Mouse (Mus musculus) induced T-regulatory cell, adult 2 months (primary cell): ENCODE measurements around the gene Mapt.
A peak's percentile ranks its signal among the peaks of the same experiment; 100 is the strongest.
"Not testable (repeated sequence)": the region's sequence is repeated elsewhere in the genome, so short reads cannot be mapped to it uniquely, and the experiment has no call there.

Source experiments
- DNase-seq: peaks from one replicate; pipeline ENCODE4 v3.0.0-alpha.2; 2012; ENCODE audit warnings: low read depth

The Mapt gene

DNA sequence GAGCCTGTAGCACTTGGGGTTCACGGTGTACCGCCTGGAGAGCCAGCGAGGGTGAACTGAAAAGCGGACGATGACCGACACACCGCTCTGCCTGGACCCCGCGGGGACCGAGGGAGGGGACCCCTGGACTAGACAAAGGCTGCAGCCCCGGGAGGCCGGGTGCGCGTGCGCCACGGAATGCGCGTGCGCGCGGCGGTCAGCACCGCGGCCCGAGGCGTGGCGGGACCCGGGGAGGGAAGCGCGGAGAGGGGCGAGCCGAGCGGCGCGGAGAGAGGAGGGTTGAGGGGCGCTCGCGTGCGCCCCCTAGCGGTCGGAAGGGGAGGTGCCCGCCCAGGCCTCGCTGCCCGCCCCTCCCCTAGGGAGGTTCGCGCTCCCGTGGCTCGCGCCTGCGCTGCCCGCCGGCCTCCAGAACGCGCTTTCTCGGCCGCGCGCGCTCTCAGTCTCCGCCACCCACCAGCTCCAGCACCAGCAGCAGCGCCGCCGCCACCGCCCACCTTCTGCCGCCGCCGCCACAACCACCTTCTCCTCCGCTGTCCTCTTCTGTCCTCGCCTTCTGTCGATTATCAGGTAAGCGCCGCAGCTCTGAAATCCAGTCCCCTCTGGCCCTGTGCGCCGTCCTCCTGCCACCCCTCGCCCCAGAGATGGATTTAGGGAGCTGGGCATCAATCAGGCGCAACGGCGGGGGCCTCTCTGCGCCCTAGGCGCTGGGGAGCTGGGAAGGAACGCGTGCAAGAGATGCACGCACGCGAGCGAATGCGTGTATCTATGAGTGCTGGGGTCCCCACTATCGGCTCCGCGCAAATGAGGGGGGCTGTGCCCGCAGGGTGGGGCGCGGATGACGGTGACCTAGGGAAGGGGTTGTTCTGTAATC lies at the start of gene Mapt:
Mapt (plus strand) TSS at position 350 of the 871 bp plus-strand sequence.
- DNase-seq, result peak; percentile 61

DNA sequence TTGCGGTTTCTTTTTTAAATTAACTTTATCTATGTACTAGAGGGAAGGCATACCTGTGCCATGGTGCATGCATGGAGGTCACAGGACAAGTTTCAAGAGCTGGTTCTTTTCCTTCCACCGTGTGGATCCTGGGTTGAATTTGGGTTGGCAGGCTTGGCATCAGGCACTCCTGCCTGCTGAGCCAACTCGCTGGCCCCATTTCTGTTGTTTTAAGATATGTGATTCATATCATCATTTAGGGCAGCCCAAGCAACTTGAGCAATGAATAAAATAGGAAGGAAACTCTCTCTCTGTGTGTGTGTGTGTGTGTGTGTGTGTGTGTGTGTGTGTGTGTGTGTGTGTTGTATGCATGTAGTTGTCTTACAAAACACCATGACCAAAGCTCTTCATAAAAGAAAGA lies 49.0 kb upstream of the Mapt start:
- no peak for DNase-seq

DNA sequence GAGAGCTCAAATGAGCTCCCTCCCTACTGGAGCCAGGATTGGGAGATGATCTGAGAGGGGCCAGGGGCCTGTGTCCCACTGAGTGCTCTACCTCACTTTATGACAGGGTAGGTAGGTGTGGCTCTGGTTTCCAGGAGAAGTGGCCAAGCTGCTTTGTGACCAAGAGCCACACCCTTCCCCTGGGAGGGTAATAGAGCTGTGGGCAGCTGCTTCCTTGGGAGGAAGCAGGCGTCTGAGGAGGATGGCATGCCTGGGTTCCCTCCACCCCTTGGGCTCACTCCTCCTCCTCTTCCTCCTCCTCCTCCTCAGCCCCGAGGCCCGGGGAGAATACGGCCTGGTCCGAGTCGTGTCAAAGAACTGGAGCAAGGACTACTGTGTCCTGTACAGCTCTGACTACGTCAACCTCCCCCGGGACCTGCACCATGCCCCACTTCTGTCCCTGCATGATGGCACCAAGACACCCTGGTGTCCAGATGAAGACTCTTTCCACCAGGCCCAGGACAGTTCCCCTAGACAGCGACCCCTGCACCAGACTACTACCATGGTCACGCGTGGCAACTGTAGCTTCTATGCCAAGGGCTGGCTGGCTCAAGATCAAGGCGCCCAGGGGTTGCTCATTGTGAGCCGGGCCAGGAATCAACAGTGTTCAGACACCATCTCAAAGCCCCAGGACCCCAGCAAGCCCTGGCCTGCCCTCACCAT lies 44.9 kb upstream of the Mapt start, which contains the start of gene Sppl2c:
Sppl2c (plus strand) TSS at position 193 of the 702 bp plus-strand sequence.
- no peak for DNase-seq

DNA sequence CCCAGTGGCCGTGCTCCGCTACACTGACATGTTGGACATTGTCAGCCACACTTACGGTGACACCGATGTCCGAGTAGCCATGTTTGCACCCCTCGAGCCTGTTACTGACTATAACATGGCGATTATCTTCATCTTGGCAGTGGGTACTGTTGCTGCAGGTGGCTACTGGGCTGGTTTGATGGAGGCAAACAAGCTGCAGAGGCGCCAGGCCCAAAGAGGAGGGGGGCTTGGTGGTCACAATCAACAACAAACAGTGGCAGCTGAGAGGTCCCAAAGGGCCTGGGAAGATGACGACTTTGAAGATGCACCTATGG lies 44.4 kb upstream of the Mapt start:
- DNase-seq, result no peak

DNA sequence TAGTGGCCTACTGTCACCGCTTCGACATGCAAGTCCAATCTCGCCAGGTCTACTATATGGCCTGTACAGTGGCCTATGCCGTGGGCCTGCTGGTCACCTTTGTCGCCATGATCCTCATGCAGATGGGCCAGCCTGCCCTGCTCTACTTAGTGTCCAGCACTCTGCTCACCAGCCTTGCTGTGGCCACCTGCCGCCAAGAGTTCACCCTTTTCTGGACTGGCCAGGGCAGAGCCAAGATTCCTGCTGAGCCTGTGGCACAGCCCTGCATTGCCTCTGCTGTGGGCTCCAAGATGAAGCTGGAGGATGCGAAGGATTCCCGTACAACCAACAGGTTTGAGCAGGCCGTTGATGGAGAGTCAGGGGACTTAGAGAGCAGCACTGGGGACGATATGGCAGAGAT lies 43.4 kb upstream of the Mapt start:
- no peak for DNase-seq

DNA sequence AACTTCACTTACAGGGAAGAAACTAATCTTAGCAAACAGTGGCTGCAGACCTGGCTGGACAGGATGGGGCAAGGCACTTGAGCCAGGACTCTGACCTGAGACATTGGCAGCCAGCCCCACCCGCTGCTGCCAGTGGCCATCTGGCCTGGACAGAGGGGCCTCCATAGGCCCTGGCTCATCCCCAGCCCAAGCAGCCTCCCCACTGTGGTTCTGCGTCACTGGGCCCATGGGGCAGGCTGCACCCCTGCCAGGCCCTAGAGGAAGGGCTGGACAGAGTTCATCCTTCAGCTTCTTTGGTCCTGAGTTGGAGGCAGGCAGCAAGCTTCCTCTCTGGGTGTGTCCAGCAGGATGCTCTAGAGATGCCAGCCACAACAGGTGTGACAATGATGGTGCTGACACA lies 41.2 kb upstream of the Mapt start:
- no peak for DNase-seq

DNA sequence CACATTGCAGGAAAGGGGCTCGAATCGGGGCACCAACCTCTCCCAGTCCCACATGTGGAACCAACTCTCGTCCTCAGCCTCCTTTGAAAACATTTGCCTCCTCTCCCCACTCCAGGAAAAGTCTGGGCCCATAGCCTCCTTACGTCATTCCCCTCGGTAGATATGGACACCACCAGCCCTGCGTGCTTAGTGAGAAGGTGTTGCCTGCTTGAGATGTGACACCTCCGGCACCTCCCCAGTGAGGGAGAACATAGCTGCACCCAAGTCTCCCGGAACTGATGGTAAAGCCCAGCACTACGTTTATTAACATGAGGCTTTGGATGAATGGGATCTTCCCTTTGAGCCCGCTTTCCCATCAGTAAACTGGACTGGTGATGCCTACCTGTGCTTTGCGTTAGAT lies 35.8 kb upstream of the Mapt start:
- DNase-seq, result no peak

DNA sequence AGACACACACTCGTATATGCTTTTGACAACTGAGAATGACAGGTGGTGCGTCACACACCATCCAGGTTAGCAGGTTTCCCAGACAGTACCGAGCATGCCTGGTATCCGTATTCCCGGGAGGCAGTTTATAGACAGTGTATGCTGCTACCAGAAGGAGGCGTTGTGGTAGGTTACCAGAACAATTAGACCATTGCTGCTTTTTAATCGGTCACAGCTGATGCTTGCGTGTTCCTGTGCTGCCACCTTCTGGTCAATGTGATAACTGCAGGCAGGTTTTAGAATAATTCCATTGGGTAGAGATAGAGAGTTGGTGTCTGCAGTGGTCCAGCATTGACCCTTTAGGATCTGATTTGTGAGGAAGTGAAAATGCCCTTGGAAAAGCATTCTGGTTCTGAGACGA lies 35.4 kb upstream of the Mapt start:
- DNase-seq, result peak; percentile 79

DNA sequence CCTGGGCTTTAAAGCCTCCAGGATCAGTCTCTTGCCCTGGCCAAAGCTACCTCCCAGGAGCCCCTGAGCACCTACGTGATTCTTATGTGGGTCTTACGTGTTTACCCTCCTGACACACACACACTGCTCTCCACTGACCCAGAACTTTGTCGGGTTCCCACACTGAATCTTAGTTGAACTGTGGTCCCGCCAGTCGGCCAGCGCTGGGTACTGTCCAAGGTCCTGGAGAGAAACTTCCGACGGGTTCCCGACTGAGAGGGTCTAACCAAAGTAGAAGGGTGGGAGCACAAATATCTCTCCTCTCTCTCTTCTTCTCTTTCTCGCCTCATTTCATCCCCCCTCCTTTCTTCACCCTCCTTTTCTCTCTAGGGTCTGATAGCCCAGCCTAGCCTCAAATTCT lies 33.3 kb upstream of the Mapt start:
- peak; percentile 18 for DNase-seq

DNA sequence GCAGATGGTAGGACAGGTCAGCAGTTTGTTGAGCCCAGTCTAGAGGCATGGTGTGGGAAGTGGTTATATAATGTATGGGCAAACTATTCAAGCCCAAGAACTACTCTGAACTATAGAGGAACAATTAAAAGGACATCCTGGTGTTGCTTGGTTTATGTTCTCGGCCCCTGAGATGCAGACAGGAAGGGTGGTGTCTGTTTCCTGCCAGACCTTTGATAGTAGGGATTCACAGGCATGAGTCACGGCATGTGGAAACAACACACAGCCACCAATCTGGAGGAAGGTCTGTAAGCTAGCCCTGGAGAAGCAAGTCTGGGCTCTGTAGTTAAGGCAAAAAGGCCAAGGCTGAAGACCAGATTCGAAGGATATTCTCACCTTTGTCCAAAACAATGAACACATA lies 27.9 kb upstream of the Mapt start:
- no peak for DNase-seq

DNA sequence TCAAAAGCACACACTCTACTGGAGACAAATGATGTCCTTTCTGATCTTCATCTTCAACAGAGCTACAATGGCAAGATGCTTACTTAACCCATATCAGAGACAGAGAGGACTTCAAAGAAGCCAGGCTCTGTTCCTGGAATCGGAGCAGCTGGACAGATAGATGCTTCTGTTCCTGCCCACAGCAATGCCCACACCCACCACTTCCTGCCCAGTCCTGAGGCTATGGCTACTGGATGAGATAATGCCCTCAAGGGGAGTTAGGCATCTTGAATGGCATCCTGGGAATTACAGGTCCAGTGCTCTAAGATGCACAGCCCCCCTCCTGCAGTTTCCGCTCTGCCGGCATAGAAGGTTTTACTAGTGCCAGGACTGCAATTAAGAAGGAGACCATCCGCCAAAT lies 24.6 kb upstream of the Mapt start:
- DNase-seq, result no peak

DNA sequence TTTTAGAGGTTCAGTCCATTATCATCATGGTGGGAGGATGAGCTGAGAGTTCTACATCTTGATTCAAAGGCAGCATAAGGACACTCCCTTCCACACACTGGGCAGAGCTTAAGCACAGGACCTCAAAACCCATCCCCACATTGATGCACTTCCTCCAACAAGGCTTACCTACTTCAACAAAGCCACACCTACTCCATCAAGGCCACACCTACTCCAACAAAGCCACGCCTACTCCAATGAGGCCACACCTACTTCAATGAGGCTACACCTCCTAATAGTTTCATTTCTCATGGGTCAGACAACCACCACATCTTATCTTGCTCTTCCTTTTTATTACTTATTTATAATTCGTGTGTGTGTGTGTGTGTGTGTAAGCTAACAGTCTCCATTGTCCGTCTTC lies 22.1 kb upstream of the Mapt start:
- no peak for DNase-seq

DNA sequence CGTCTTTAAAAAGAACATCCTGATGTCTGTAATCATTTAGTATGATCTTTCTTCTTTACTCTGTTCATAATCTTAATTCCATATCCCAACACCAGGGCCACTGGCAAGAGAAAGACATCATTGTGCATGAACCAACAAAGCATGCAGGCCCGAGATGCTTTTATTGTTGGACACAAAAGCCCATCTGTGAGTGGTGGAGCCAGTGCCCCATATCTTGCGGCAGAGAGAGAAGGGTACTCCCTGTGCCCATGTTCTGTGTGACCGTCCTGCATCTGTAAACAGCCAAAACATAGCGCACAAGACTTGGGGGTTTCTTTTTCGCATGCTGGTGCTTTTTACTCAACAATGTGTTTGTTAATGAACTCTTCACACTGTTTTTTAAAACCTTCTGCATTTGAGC lies 19.9 kb upstream of the Mapt start:
- no peak for DNase-seq

DNA sequence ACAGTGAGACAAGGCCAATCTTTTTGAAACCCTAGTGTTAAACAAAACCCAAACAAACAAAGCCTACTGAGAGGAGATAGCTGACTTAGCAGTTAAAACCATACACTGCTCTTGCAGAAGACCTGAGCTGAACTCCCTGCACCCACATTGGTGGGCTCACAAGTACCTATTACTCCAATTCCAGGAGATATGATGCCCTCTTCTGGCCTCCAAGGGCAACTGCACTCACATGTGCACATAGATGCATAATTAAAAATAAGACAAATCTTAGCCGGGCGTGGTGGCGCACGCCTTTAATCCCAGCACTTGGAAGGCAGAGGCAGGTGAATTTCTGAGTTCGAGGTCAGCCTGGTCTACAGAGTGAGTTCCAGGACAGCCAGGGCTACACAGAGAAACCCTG lies 17.1 kb upstream of the Mapt start:
- DNase-seq, result not testable (repeated sequence)

DNA sequence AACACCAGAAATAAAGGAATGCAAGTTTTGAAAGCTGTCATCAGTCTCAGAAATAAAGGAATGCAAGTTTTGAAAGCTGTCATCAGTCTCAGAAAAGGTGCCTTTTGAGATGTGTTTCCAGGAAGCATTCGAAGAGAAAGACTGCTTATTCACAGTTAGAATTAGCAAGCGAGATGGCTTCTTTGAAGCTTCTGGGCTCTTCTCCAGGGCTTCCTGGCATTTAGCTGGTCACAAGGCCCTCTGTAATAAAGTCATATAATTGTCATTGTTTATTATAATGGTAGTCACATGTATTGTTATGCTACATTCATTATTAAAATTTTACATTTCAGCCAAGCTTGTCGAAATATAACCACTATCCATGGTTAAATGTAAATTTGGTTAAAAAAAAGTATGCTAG lies 13.1 kb upstream of the Mapt start:
- no peak for DNase-seq

DNA sequence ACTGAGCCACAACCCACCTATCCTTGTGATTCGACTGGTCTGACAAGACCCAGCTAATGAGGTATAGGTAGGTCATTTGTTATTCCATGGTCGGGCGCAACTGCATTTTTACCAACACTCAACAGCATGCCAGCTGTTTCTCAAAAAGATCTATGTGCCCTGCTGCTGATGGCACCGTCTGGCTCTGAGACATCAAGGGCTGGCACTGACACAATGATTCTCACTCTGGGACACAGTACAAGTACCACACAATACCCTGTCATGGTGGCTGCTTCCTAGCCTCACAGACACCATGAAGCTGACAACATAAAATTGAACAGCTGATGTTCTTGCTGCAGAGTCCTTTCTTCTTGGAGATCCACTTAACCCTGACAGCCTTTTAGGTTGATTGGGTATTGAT lies 10.9 kb upstream of the Mapt start:
- no peak for DNase-seq

DNA sequence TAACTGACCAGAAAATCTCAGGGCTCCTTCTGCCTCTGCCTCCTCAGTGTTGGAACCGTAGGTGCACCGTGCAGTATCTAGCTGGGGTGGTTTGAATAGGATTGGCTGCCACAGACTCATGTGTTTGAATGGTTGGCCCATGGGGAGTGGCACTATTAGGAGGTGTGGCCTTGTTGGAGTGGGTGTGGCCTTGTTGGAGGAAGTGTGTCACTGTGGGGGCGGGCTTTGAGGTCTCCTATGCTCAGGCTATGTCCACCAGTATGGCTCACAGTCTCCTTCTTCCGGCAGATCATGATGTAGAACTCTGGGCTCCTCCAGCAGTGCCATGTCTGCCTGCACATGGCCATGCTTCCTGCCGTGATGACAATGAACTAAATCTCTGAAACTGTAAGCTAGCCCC lies 9.4 kb upstream of the Mapt start:
- no peak for DNase-seq

DNA sequence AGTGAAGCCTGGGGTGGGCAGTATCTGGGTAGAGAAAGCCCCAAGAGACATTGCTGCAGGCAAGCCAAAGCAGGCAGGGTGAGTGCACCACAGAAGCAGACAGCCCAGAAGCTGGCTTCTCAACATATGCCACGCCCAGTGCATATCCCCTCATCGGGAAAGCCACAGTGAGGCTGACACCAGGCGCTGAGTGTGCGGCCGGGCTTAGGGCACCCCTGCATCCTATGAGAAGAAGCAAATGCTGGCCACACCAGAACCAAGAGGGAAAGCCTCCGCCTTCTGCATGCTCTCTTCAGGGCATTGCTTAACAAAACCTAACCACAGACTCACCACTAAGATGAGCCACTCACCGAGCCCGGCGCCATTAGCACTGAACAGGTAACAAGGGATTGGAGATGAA lies 7.9 kb upstream of the Mapt start:
- DNase-seq, result no peak

DNA sequence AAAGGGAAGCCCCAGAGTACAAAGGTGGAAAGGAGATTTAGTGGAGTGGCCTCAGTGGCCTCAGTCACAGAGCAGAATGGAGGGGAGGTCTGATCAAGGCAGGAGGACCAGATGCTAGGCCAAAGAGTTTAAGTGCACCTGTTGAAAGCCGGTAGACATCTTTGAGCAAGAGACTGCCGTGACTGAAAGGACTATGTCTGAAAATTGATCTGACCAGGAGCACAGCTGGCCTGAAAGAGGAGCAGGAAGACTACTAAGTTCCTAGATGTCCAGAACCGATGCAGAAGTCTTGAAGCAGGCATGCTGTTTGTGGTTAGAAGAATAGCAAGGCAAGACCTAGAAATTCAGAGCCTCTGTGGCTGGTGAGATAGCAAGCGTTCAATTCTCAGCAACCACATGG lies 1.8 kb upstream of the Mapt start:
- DNase-seq, result no peak

DNA sequence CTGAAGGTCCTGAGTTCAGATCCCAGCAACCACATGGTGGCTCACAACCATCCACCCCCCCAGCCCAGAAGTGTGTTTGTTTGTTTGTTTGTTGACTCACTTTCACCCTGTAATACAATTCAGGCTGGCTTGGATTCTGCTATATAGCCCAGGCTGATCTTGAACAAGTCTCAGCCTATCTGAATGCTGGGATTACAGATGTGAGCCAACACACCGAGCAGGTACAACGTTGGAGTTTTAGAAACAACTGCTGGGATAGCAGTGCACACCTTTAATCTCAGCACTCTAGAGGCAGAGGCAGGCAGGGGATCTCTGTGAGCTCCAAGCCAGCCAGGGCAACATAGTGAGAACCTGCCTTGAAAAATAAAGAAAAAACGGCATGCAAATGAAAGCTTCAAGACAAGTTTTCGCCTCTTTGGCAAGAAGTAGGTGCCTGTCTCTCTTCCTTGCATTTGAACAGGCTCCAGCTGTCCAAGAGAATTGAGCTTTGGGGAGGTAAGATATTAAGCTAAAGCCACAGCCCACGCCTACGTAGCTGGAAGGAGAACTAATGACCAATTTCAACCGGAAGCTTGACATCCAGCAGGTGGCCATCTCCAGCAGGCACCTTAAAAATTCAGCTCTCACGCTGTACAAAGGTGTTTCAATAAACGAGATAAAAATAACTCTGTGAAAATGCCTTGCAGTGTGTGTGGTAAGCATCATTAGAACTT lies 968 bp upstream of the Mapt start:
- peak; percentile 4 for DNase-seq

DNA sequence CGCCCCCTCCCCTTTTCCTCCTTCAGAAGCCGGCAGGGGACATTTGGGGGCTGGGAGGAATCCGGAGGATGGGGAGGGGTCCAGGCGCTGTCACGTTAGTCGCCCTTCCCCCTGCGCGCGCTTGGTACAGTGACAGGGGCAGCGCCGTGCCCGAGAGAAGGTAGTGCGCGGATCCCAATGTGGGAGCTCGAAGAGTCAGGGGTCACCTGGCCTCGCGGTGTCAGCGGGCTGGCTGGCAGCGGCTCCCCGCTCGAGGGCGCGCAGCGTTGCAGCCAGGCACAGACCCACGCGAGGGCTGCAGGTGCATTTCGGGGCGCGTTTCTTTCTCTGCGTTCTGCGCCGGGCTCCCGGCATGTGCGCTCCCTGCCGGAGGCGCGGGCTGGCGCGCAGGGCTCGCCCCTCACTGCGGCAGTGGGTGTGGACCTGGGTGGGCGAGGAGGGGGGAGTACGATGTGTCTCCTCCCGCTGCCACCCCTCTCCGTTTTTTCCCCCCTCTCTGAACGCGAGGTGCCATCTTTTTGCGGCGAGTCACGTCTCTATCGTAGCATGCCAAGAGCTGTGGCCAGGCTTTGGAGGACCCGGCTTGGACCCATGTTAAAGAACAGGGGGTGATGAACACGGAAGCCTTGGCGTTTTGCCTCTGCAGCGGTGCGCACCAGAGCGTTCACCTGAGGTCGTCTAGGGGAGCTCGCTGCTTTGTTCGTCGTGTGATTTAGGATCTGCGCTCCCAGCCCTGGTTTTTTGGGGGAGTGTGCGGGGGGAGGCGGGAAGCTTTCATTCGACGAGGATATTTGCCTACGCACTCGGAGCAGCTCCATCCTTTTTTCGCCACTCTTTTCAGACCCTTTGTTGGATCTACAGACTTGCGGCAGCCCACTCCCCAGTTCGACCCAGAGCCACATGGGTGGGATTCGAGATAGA lies 1.2 kb downstream of the Mapt start:
- peak; percentile 19 for DNase-seq

DNA sequence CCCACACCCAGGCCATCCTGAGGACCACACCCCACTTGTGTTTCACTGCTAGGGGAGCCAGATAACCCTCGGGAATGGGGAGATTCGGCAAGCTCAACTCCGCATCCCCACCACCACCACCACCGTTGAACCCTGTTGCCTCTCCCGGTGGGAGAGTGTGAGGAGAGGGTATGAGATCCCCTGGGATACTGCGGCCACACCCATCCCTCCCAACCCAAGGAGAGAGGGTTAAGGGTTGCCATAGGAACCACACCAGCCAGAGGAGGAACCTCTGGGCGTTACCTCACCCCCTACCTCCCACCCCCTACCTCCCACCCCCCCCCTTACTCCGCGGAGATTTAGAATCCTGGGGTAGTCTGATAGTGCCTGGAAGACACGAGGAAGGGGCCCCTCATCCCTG lies 1.9 kb downstream of the Mapt start:
- DNase-seq, result no peak
